11 mouse cellular contexts compared by ENCODE assay signal in the genomic region with DNA sequence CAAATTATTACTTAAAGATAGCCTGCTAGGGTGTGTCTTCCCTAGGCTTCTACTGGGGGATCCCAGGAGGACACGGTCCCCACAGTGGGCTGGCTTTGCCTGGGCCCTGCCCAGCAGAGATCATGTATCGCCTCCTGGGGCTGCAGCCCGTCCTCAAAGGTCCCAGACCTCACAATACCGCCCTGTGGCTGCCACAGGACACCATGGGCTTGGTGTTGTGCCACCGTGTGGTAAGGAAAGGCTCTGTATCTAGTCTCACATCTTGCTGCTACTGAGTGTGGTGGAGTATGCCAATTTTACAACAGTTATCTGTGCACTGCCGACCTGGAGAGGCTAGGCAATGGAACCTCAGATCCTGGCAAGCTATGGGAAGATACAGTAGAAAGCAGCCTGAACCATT. TPM values are rescaled to one million over a fixed set of nuclear protein-coding genes. Genes with fewer than 3 reads are reported as not detected.
DNase-seq lines count a peak whose midpoint lies in the region; ATAC-seq and TF ChIP-seq lines count a peak whose summit lies in the region.
"Had no signal": no experiment of that assay in that cellular context is flagged by ENCODE, and none has a peak within 500 bp of the region (broad histone marks: within the 10 kb centered on the region; RNA-seq: fewer than 3 reads in every experiment).

No protein-coding gene starts in this region.

- H3K9me3 ChIP-seq in kidney, postnatal 0 days (replicated peaks; ENCODE audit: low read length): peaks cover 10% of the 10 kb centered on the region; the same call in 1 of the 2 replicates
- H3K9me3 ChIP-seq in forebrain, postnatal 0 days (ENCODE audit: low read length): peaks cover 17% of the 10 kb centered on the region
- H3K9me3 ChIP-seq in midbrain, embryonic 14.5 days (ENCODE audit: control insufficient read depth, low read length): peaks cover 38% of the 10 kb centered on the region
- H3K9me3 ChIP-seq in heart, embryonic 10.5 days: peaks cover 27% of the 10 kb centered on the region

- no peak overlapping the region for H3K4me3 ChIP-seq in kidney, postnatal 0 days (replicated peaks; ENCODE audit: low read depth, low read length)
- H3K4me3 ChIP-seq in forebrain, postnatal 0 days (ENCODE audit: low read depth, low read length): no peak overlapping the region
- H3K4me3 ChIP-seq in midbrain, embryonic 14.5 days (replicated peaks; ENCODE audit: low read depth, low read length): no peak overlapping the region
- H3K4me3 ChIP-seq in heart, embryonic 10.5 days: no peak overlapping the region

- DNase-seq in kidney, postnatal 0 days (ENCODE audit: low spot score): no peak
- no peak for DNase-seq in kidney, postnatal 10 days
- no peak for DNase-seq in forebrain, postnatal 0 days
- DNase-seq in midbrain, embryonic 14.5 days: peak; percentile 71
- DNase-seq in urinary bladder, postnatal 14 days (ENCODE audit: low spot score): no peak
- no peak for DNase-seq in heart, embryonic 10.5 days (ENCODE audit: low spot score)
- DNase-seq in kidney, postnatal 4 days: no peak
- DNase-seq: heart, adult 11 months; kidney, postnatal 14 days had no signal

- 0 out of 2 replicates have a peak, but pooled peaks cover 7% of the 10 kb centered on the region for H3K4me1 ChIP-seq in kidney, postnatal 0 days (replicated peaks; ENCODE audit: insufficient read depth, low read length)
- H3K4me1 ChIP-seq in forebrain, postnatal 0 days (ENCODE audit: insufficient read depth): no peaks in the 10 kb centered on the region
- peaks cover 11% of the 10 kb centered on the region; the same call in 1 of the 2 replicates for H3K4me1 ChIP-seq in midbrain, embryonic 14.5 days (ENCODE audit: control insufficient read depth, insufficient read depth, low read length)
- H3K4me1 ChIP-seq in heart, embryonic 10.5 days: peaks cover 51% of the 10 kb centered on the region

- ATAC-seq in kidney, postnatal 0 days (replicated peaks; ENCODE audit: low FRiP score, low read depth): no peak
- ATAC-seq in common myeloid progenitor, adult 5-6 weeks (replicated peaks; ENCODE audit: low read depth, poor library complexity, severe bottlenecking): peak; percentile 50
- peak; percentile 26 for ATAC-seq in forebrain, postnatal 0 days
- no peak for ATAC-seq in midbrain, embryonic 14.5 days (ENCODE audit: low FRiP score, low TSS enrichment)

- peak; percentile 47; the same call in 1 of the 2 replicates for TF ChIP-seq CTCF in kidney, postnatal 0 days (IDR thresholded peaks at IDR 0.05; ENCODE audit: low read depth)
- TF ChIP-seq CTCF in forebrain, postnatal 0 days (IDR thresholded peaks at IDR 0.05; ENCODE audit: low read depth): peak; percentile 77

- no peak overlapping the region for H3K27ac ChIP-seq in kidney, postnatal 0 days
- H3K27ac ChIP-seq in forebrain, postnatal 0 days (ENCODE audit: low read depth, low read length): peak overlapping the region; percentile 36; the same call in 1 of the 2 replicates
- H3K27ac ChIP-seq in midbrain, embryonic 14.5 days (replicated peaks; ENCODE audit: low read depth, low read length): peak overlapping the region; percentile 93
- no peak overlapping the region for H3K27ac ChIP-seq in heart, embryonic 10.5 days
- H3K27ac ChIP-seq: lung, embryonic 15.5 days had no signal

- 73% methylated on average over 6 of the region's 6 CpGs for WGBS in kidney, postnatal 0 days
- WGBS in forebrain, postnatal 0 days: 52% methylated on average over 6 of the region's 6 CpGs
- 52% methylated on average over 6 of the region's 6 CpGs for WGBS in midbrain, embryonic 14.5 days
- WGBS in heart, embryonic 10.5 days: 56% methylated on average over 6 of the region's 6 CpGs

- H3K36me3 ChIP-seq in kidney, postnatal 0 days (ENCODE audit: insufficient read depth, low read length): peaks cover 10% of the 10 kb centered on the region; the same call in 1 of the 2 replicates
- peaks cover 27% of the 10 kb centered on the region; the same call in 1 of the 2 replicates for H3K36me3 ChIP-seq in forebrain, postnatal 0 days (ENCODE audit: insufficient read depth)
- H3K36me3 ChIP-seq in midbrain, embryonic 14.5 days (ENCODE audit: control insufficient read depth, insufficient read depth, low read length): peaks cover 37% of the 10 kb centered on the region
- peaks cover 71% of the 10 kb centered on the region for H3K36me3 ChIP-seq in heart, embryonic 10.5 days

- H3K9ac ChIP-seq in kidney, postnatal 0 days (ENCODE audit: low read depth, low read length): no peak overlapping the region
- H3K9ac ChIP-seq in forebrain, postnatal 0 days: no peak overlapping the region
- no peak overlapping the region for H3K9ac ChIP-seq in midbrain, embryonic 14.5 days (replicated peaks; ENCODE audit: low read length)
- H3K9ac ChIP-seq: lung, embryonic 15.5 days had no signal

- H3K4me2 ChIP-seq in kidney, postnatal 0 days (ENCODE audit: low read length): no peak overlapping the region
- H3K4me2 ChIP-seq in forebrain, postnatal 0 days (ENCODE audit: low read depth): peak overlapping the region; percentile 64; the same call in 1 of the 2 replicates
- peak overlapping the region; percentile 68; the same call in 1 of the 2 replicates for H3K4me2 ChIP-seq in midbrain, embryonic 14.5 days (ENCODE audit: low read length)

- H3K27me3 ChIP-seq in kidney, postnatal 0 days (ENCODE audit: insufficient read depth, low read length): no peaks in the 10 kb centered on the region
- H3K27me3 ChIP-seq in forebrain, postnatal 0 days (ENCODE audit: insufficient read depth, low read length): no peaks in the 10 kb centered on the region
- no peaks in the 10 kb centered on the region for H3K27me3 ChIP-seq in midbrain, embryonic 14.5 days (ENCODE audit: control insufficient read depth, insufficient read depth, low read length)
- H3K27me3 ChIP-seq in heart, embryonic 10.5 days (ENCODE audit: insufficient read depth, poor library complexity, severe bottlenecking): no peaks in the 10 kb centered on the region
- H3K27me3 ChIP-seq: lung, embryonic 15.5 days had no signal

RNA-seq across cellular contexts. Expression of a gene that starts 1.4 kb away (rescaled TPM):
- polyA plus RNA-seq in kidney, postnatal 0 days (2015; fragmentation: Nextera tagmentation; extraction: Ambion mirVana): 80.4 and 85.9 TPM in 2 replicates
- total RNA-seq in common myeloid progenitor, adult 5-6 weeks (2017): 0.41 TPM in 1 of 2 replicates, not detected in the other
- 4,630 and 7,303 TPM in 2 replicates for total RNA-seq in forebrain, postnatal 0 days (2014; rRNA removed)
- polyA plus RNA-seq in forebrain, postnatal 0 days (2015; fragmentation: Nextera tagmentation; extraction: Ambion mirVana): 6,353 and 7,049 TPM in 2 replicates
- 7,465 and 9,945 TPM in 2 replicates for polyA plus RNA-seq in midbrain, embryonic 14.5 days (2014; fragmentation: Nextera tagmentation; extraction: Ambion mirVana)
- polyA plus RNA-seq in heart, embryonic 10.5 days (2016; fragmentation: Nextera tagmentation; extraction: Ambion mirVana): 253 and 592 TPM in 2 replicates

RNA-seq across cellular contexts. Expression of a gene that starts 12.6 kb away (rescaled TPM):
- polyA plus RNA-seq in kidney, postnatal 0 days (2015; fragmentation: Nextera tagmentation; extraction: Ambion mirVana): 46.1 and 48.2 TPM in 2 replicates
- 9.4 and 16.7 TPM in 2 replicates for total RNA-seq in common myeloid progenitor, adult 5-6 weeks (2017)
- total RNA-seq in forebrain, postnatal 0 days (2014; rRNA removed): 166 and 208 TPM in 2 replicates
- polyA plus RNA-seq in forebrain, postnatal 0 days (2015; fragmentation: Nextera tagmentation; extraction: Ambion mirVana): 231 and 295 TPM in 2 replicates
- 353 and 397 TPM in 2 replicates for polyA plus RNA-seq in midbrain, embryonic 14.5 days (2014; fragmentation: Nextera tagmentation; extraction: Ambion mirVana)
- 38.3 and 38.6 TPM in 2 replicates for polyA plus RNA-seq in heart, embryonic 10.5 days (2016; fragmentation: Nextera tagmentation; extraction: Ambion mirVana)

Comparison
In these comparisons a context has a peak if more than half of its experiments do, and no peak if none do; other contexts are left out.
1. ATAC-seq: peak in common myeloid progenitor, adult 5-6 weeks (single experiment) and forebrain, postnatal 0 days (single experiment); none in kidney, postnatal 0 days (single experiment) and midbrain, embryonic 14.5 days (single experiment).
2. H3K27ac ChIP-seq: peak in forebrain, postnatal 0 days (single experiment) and midbrain, embryonic 14.5 days (single experiment); none in kidney, postnatal 0 days (single experiment) and heart, embryonic 10.5 days (single experiment).
3. RNA of a gene that starts 1.4 kb away (polyA plus RNA-seq): 7,465 to 9,945 TPM in midbrain, embryonic 14.5 days and 6,353 to 7,049 TPM in forebrain, postnatal 0 days; 253 to 592 TPM in heart, embryonic 10.5 days and 80.4 to 85.9 TPM in kidney, postnatal 0 days; every median in the first group is over 10 times any median in the second.